Mouse (Mus musculus) megakaryocyte, embryonic 14.5 days (primary cell): ENCODE measurements at regions not wholly inside any gene's neighbourhood (a gene's known extent, or its start where the extent isn't known, plus 50 kb on each side); places are given as distances from the start of the nearest gene placed in this dataset.

Experiments used
- FLI1 ChIP-seq: IDR thresholded peaks from 2 replicates; pipeline ENCODE4 v1.6.1; 2012; ENCODE audit warnings: low read length, inconsistent platforms, mixed read lengths
- GATA1 ChIP-seq: IDR thresholded peaks from 3 replicates; pipeline ENCODE4 v1.6.1; 2012; ENCODE audit warnings: mixed read lengths, low read length, inconsistent platforms, borderline replicate concordance

DNA sequence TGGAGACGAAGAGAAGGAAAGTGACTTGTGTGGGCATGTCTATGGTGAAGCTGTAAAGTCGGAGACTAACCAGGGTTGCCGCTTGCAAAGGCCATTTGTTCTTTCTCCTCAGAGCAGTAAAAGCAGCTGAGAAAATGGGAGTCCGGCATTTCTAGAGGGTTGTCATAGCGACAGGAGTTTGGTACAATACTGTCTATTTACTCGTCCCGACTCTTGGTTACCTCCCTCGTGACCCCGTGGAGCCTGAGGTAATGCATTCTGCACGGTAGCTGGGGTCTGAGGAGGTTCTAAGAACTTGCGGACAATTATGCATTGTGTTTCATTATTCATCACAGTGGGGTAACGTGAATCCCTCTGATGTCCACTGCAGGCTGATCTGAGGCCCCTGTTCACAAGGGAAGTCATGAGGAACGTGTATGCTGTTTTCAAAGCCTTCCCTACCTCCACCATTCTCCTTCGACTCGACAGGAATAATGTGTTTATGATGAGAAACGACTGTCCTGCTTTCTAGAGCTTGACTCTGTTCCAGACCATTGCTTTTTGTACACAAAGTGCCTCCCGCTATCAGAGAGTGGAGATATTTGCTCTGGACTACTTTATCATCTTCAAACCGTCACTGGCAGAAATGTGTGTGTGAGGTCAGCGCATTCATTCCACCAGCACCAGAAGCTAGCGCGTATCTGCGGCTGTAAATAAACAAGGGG lies 55.1 kb upstream of the Ednrb start:
- TF ChIP-seq GATA1 (no peak), FLI1 (no peak)
